Mouse (Mus musculus): ENCODE measurements around the gene Osbpl6. TPM values are rescaled to one million over a fixed set of nuclear protein-coding genes. Genes with fewer than 3 reads are reported as not detected.

Gene Osbpl6
- total RNA-seq (2021): 10 to 100 TPM; 53.1 to 57.8 TPM
- long read RNA-seq, full-length matches to known transcripts: 3 of 15 reads
- long read RNA-seq, partial matches to known transcripts: 7 of 15 reads
- long read RNA-seq, other reads (novel, unspliced or antisense): 5 of 15 reads

GRCm38 (mm10) chr2:76406151-76406936 lies at the start of gene Osbpl6:
Gene Osbpl6 (plus strand): TSS chr2:76406508.
- DNase-seq (ENCODE audit: low spot score in 2 of 2): peak; percentile 75 to 84

- DNase-seq (ENCODE audit: low spot score in 2 of 2): no peak
These were observed 46.1 kb upstream of the Osbpl6 start, which contains the start of gene Cyct for GRCm38 (mm10) chr2:76360226-76360625. Gene Cyct (minus strand): TSS chr2:76360450.

GRCm38 (mm10) chr2:76362111-76362510 lies 44.2 kb upstream of the Osbpl6 start:
- peak; percentile 52 to 53 for DNase-seq (ENCODE audit: low spot score in 2 of 2)

GRCm38 (mm10) chr2:76365811-76366210 lies 40.5 kb upstream of the Osbpl6 start:
- DNase-seq (ENCODE audit: low spot score in 2 of 2): no peak

- DNase-seq (ENCODE audit: low spot score in 2 of 2): peak; percentile 86 to 87
These were observed 39.0 kb upstream of the Osbpl6 start for GRCm38 (mm10) chr2:76367188-76367922.

GRCm38 (mm10) chr2:76368861-76369660 lies 37.2 kb upstream of the Osbpl6 start:
- DNase-seq (ENCODE audit: low spot score in 2 of 2): no peak

GRCm38 (mm10) chr2:76369821-76370655 lies 36.3 kb upstream of the Osbpl6 start, which contains the start of gene Rbm45:
Gene Rbm45 (plus strand): TSS chr2:76369984.
- DNase-seq (ENCODE audit: low spot score in 2 of 2): peak; percentile 92 to 94

- DNase-seq (ENCODE audit: low spot score in 2 of 2): no peak
These were observed 35.7 kb upstream of the Osbpl6 start for GRCm38 (mm10) chr2:76370656-76370922.

GRCm38 (mm10) chr2:76372244-76372643 lies 34.1 kb upstream of the Osbpl6 start:
- DNase-seq (ENCODE audit: low spot score in 2 of 2): no peak

GRCm38 (mm10) chr2:76374544-76375206 lies 31.6 kb upstream of the Osbpl6 start:
- no peak for DNase-seq (ENCODE audit: low spot score in 2 of 2)

- no peak for DNase-seq (ENCODE audit: low spot score in 2 of 2)
These were observed 27.7 kb upstream of the Osbpl6 start for GRCm38 (mm10) chr2:76378646-76379045.

- no peak for DNase-seq (ENCODE audit: low spot score in 2 of 2)
These were observed 19.8 kb upstream of the Osbpl6 start for GRCm38 (mm10) chr2:76386531-76386930.

- DNase-seq (ENCODE audit: low spot score in 2 of 2): no peak
These were observed 6.1 kb upstream of the Osbpl6 start for GRCm38 (mm10) chr2:76400178-76400577.

- peak in 1 of 2 experiments; percentile 13 for DNase-seq (ENCODE audit: low spot score in 2 of 2)
These were observed 635 bp upstream of the Osbpl6 start for GRCm38 (mm10) chr2:76405596-76406150.

- peak; percentile 65 to 73 for DNase-seq (ENCODE audit: low spot score in 2 of 2)
These were observed 681 bp downstream of the Osbpl6 start for GRCm38 (mm10) chr2:76406937-76407441.

GRCm38 (mm10) chr2:76409526-76409925 lies 3.2 kb downstream of the Osbpl6 start:
- DNase-seq (ENCODE audit: low spot score in 2 of 2): no peak

GRCm38 (mm10) chr2:76409986-76410385 lies 3.7 kb downstream of the Osbpl6 start:
- DNase-seq (ENCODE audit: low spot score in 2 of 2): no peak

- DNase-seq (ENCODE audit: low spot score in 2 of 2): no peak
These were observed 6.6 kb downstream of the Osbpl6 start for GRCm38 (mm10) chr2:76412924-76413323.

- no peak for DNase-seq (ENCODE audit: low spot score in 2 of 2)
These were observed 11.3 kb downstream of the Osbpl6 start for GRCm38 (mm10) chr2:76417446-76418141.
